Mouse (Mus musculus) intestine, embryonic 15.5 days (tissue): Measurements from ENCODE around the gene Snrpd3. TPM values are rescaled to one million over a fixed set of nuclear protein-coding genes. Genes with fewer than 3 reads are reported as not detected.
A peak's percentile ranks its signal among the peaks of the same experiment; 100 is the strongest.
"Not testable (repeated sequence)": the region's sequence is repeated elsewhere in the genome, so short reads cannot be mapped to it uniquely, and the experiment has no call there.

Source experiments
- ATAC-seq: fragments of 200-750 bp; cut with Nextera tagmentation; 2 replicates; pipeline ENCODE4 v1.8.0; 2017; ENCODE audit warnings: moderate TSS enrichment, moderate library complexity
- H3K27ac ChIP-seq: fragments of 300-500 bp; sonication (generic); 2 replicates; pipeline ENCODE4 v1.5.1; 2015; ENCODE audit warnings: mild to moderate bottlenecking, inconsistent platforms
- H3K27me3 ChIP-seq: fragments of 300-500 bp; sonication (generic); replicated peaks from 2 replicates; pipeline ENCODE4 v1.6.1; 2015; ENCODE audit warnings: inconsistent platforms
- H3K36me3 ChIP-seq: fragments of 300-500 bp; sonication (generic); 2 replicates; pipeline ENCODE4 v1.6.1; 2015; ENCODE audit warnings: inconsistent platforms
- H3K4me1 ChIP-seq: fragments of 300-500 bp; sonication (generic); replicated peaks from 2 replicates; pipeline ENCODE4 v1.6.1; 2015; ENCODE audit warnings: inconsistent platforms
- H3K4me2 ChIP-seq: fragments of 300-500 bp; sonication (generic); replicated peaks from 2 replicates; pipeline ENCODE4 v1.6.1; 2015; ENCODE audit warnings: mild to moderate bottlenecking, inconsistent platforms
- H3K4me3 ChIP-seq: fragments of 300-500 bp; sonication (generic); replicated peaks from 2 replicates; pipeline ENCODE4 v1.5.1; 2015; ENCODE audit warnings: inconsistent platforms
- H3K9ac ChIP-seq: fragments of 300-500 bp; sonication (generic); 2 replicates; pipeline ENCODE4 v1.6.1; 2015; ENCODE audit warnings: inconsistent platforms
- H3K9me3 ChIP-seq: fragments of 300-500 bp; sonication (generic); 2 replicates; pipeline ENCODE4 v1.6.1; 2016; ENCODE audit warnings: inconsistent platforms
- WGBS: fragments of 180-500 bp; shearing (Covaris S2); methylation state at CpG from one replicate; pipeline ENCODE4 v1.1.7; 2015; 5-methylcytosine and 5-hydroxymethylcytosine counted together
- polyA plus RNA-seq: library from polyadenylated mRNA; unstranded; fragments of >200 nt; fragmentation: Nextera tagmentation; extraction: Ambion mirVana; gene quantifications from 2 replicates; pipeline ENCODE4 v1.2.1, GENCODE M21; 2015

Gene Snrpd3
- 147 and 156 TPM in 2 replicates for polyA plus RNA-seq

- WGBS = 0% methylated on average over 42 of the region's 52 CpGs
- H3K9ac ChIP-seq = peak within 1 kb of the TSS; percentile 99
- peaks cover 26% of the 10 kb centered on the region; the same call in 1 of the 2 replicates for H3K4me1 ChIP-seq
- H3K27ac ChIP-seq = peak within 1 kb of the TSS; percentile 99
- no peaks in the 10 kb centered on the region for H3K9me3 ChIP-seq
- H3K27me3 ChIP-seq = no peaks in the 10 kb centered on the region
- H3K4me3 ChIP-seq = peak within 1 kb of the TSS; percentile 93
- H3K36me3 ChIP-seq = peaks cover 17% of the 10 kb centered on the region
- ATAC-seq = peak; percentile 95
- H3K4me2 ChIP-seq = peak within 1 kb of the TSS; percentile 70
These were observed at the start of gene Snrpd3 for GRCm38 (mm10) chr10:75517073-75517757. Gene Snrpd3 (plus strand): TSS chr10:75517551.

GRCm38 (mm10) chr10:75473411-75473810 is 43.9 kb upstream of the Snrpd3 start:
- no peak for ATAC-seq

GRCm38 (mm10) chr10:75474571-75474970 is 42.8 kb upstream of the Snrpd3 start:
- Histone ChIP-seq H3K4me2 (no peak overlapping the region), H3K9me3 (no peaks in the 10 kb centered on the region), H3K4me1 (0 out of 2 replicates have a peak, but pooled peaks cover 5% of the 10 kb centered on the region), H3K27ac (no peak overlapping the region), H3K9ac (no peak overlapping the region), H3K36me3 (no peaks in the 10 kb centered on the region), H3K4me3 (no peak overlapping the region), H3K27me3 (no peaks in the 10 kb centered on the region)
- ATAC-seq = no peak
- WGBS = 30% methylated on average over 5 of the region's 5 CpGs

More at GRCm38 (mm10) chr10:75473411-75473810, 43.9 kb upstream of the Snrpd3 start:
- no peaks in the 10 kb centered on the region for H3K36me3 ChIP-seq
- WGBS = 71% methylated on average over 8 of the region's 8 CpGs
- H3K27me3 ChIP-seq = no peaks in the 10 kb centered on the region
- H3K4me2 ChIP-seq = no peak overlapping the region
- no peak overlapping the region for H3K27ac ChIP-seq
- H3K4me3 ChIP-seq = no peak overlapping the region
- 0 out of 2 replicates have a peak, but pooled peaks cover 5% of the 10 kb centered on the region for H3K4me1 ChIP-seq
- H3K9ac ChIP-seq = no peak overlapping the region
- H3K9me3 ChIP-seq = no peaks in the 10 kb centered on the region

- not testable (repeated sequence) for H3K27ac ChIP-seq, H3K4me2 ChIP-seq, H3K9me3 ChIP-seq, H3K4me1 ChIP-seq, ATAC-seq, H3K36me3 ChIP-seq, H3K4me3 ChIP-seq, H3K27me3 ChIP-seq, H3K9ac ChIP-seq
- 35% methylated on average over 5 of the region's 6 CpGs for WGBS
These were observed 42.1 kb upstream of the Snrpd3 start for GRCm38 (mm10) chr10:75475139-75475850.

- Histone ChIP-seq H3K27me3 (no peaks in the 10 kb centered on the region), H3K9ac (no peak overlapping the region), H3K27ac (no peak overlapping the region), H3K4me2 (no peak overlapping the region), H3K9me3 (no peaks in the 10 kb centered on the region), H3K4me1 (0 out of 2 replicates have a peak, but pooled peaks cover 5% of the 10 kb centered on the region), H3K4me3 (no peak overlapping the region), H3K36me3 (no peaks in the 10 kb centered on the region)
- 64% methylated on average over 9 of the region's 9 CpGs for WGBS
- no peak for ATAC-seq
These were observed 40.3 kb upstream of the Snrpd3 start for GRCm38 (mm10) chr10:75477034-75477433.

GRCm38 (mm10) chr10:75479955-75480354 is 37.4 kb upstream of the Snrpd3 start:
- Histone ChIP-seq H3K4me2 (no peak overlapping the region), H3K4me1 (no peaks in the 10 kb centered on the region), H3K27me3 (no peaks in the 10 kb centered on the region), H3K27ac (no peak overlapping the region), H3K9ac (no peak overlapping the region), H3K4me3 (no peak overlapping the region), H3K36me3 (no peaks in the 10 kb centered on the region), H3K9me3 (no peaks in the 10 kb centered on the region)
- no peak for ATAC-seq
- 85% methylated on average over 2 of the region's 2 CpGs for WGBS

- Histone ChIP-seq H3K4me1 (no peaks in the 10 kb centered on the region), H3K4me2 (no peak overlapping the region), H3K36me3 (no peaks in the 10 kb centered on the region), H3K9ac (no peak overlapping the region), H3K9me3 (no peaks in the 10 kb centered on the region), H3K4me3 (no peak overlapping the region), H3K27me3 (no peaks in the 10 kb centered on the region), H3K27ac (no peak overlapping the region)
- 72% methylated on average over 4 of the region's 4 CpGs for WGBS
- ATAC-seq = no peak
These were observed 35.6 kb upstream of the Snrpd3 start for GRCm38 (mm10) chr10:75481703-75482102.

GRCm38 (mm10) chr10:75482271-75482670 is 35.1 kb upstream of the Snrpd3 start:
- Histone ChIP-seq H3K4me2 (no peak overlapping the region), H3K4me3 (no peak overlapping the region), H3K9ac (no peak overlapping the region), H3K36me3 (no peaks in the 10 kb centered on the region), H3K27me3 (no peaks in the 10 kb centered on the region), H3K27ac (no peak overlapping the region), H3K4me1 (no peaks in the 10 kb centered on the region), H3K9me3 (no peaks in the 10 kb centered on the region)
- ATAC-seq = no peak
- 82% methylated on average over 5 of the region's 5 CpGs for WGBS

GRCm38 (mm10) chr10:75482919-75483483 is 34.4 kb upstream of the Snrpd3 start:
- no peaks in the 10 kb centered on the region for H3K9me3 ChIP-seq
- no peak for ATAC-seq
- no peak overlapping the region for H3K27ac ChIP-seq
- H3K36me3 ChIP-seq = no peaks in the 10 kb centered on the region
- H3K4me1 ChIP-seq = no peaks in the 10 kb centered on the region
- H3K4me3 ChIP-seq = no peak overlapping the region
- H3K4me2 ChIP-seq = no peak overlapping the region
- H3K27me3 ChIP-seq = no peaks in the 10 kb centered on the region
- H3K9ac ChIP-seq = no peak overlapping the region
- WGBS = 85% methylated on average over 11 of the region's 11 CpGs

GRCm38 (mm10) chr10:75484066-75484465 is 33.3 kb upstream of the Snrpd3 start:
- Histone ChIP-seq H3K4me2 (no peak overlapping the region), H3K36me3 (no peaks in the 10 kb centered on the region), H3K4me3 (no peak overlapping the region), H3K9me3 (no peaks in the 10 kb centered on the region), H3K27ac (no peak overlapping the region), H3K27me3 (no peaks in the 10 kb centered on the region), H3K9ac (no peak overlapping the region), H3K4me1 (no peaks in the 10 kb centered on the region)
- no peak for ATAC-seq
- WGBS = 87% methylated on average over 6 of the region's 6 CpGs

- Histone ChIP-seq H3K36me3 (no peaks in the 10 kb centered on the region), H3K4me2 (no peak overlapping the region), H3K27me3 (no peaks in the 10 kb centered on the region), H3K4me3 (no peak overlapping the region), H3K27ac (no peak overlapping the region), H3K9ac (no peak overlapping the region), H3K4me1 (no peaks in the 10 kb centered on the region), H3K9me3 (no peaks in the 10 kb centered on the region)
- no peak for ATAC-seq
- 59% methylated on average over 6 of the region's 6 CpGs for WGBS
These were observed 32.6 kb upstream of the Snrpd3 start for GRCm38 (mm10) chr10:75484767-75485166.

GRCm38 (mm10) chr10:75486086-75486979 is 31.0 kb upstream of the Snrpd3 start:
- Histone ChIP-seq H3K4me3 (no peak overlapping the region), H3K4me1 (no peaks in the 10 kb centered on the region), H3K36me3 (no peaks in the 10 kb centered on the region), H3K27ac (no peak overlapping the region), H3K9ac (no peak overlapping the region), H3K4me2 (no peak overlapping the region), H3K9me3 (no peaks in the 10 kb centered on the region), H3K27me3 (no peaks in the 10 kb centered on the region)
- peak; percentile 53; the same call in 1 of the 2 replicates for ATAC-seq
- 50% methylated on average over 9 of the region's 9 CpGs for WGBS
